Mouse (Mus musculus): ENCODE results near the gene Cdkn1c. TPM values are rescaled to one million over a fixed set of nuclear protein-coding genes. Genes with fewer than 3 reads are reported as not detected.

The Cdkn1c gene
- polyA plus RNA-seq, 1 experiment from 2014 or later, result 407 TPM

GRCm38 (mm10) chr7:143493616-143494126 is 32.8 kb upstream of the Cdkn1c start:
- Histone ChIP-seq H3K4me1 (peaks cover 6% of the 10 kb centered on the region), H3K36me3 (replicated peaks) (no peaks in the 10 kb centered on the region), H3K27ac (replicated peaks) (no peak overlapping the region), H3K27me3 (replicated peaks; ENCODE audit: low read depth, poor library complexity, severe bottlenecking) (peaks cover 53% of the 10 kb centered on the region), H3K4me3 (no peak overlapping the region), H3K9me3 (no peaks in the 10 kb centered on the region)
- no peak for DNase-seq (ENCODE audit: low spot score)
- WGBS, result 91% methylated on average over 6 of the region's 6 CpGs

GRCm38 (mm10) chr7:143489735-143490134 is 28.9 kb upstream of the Cdkn1c start:
- Histone ChIP-seq H3K36me3 (replicated peaks) (no peaks in the 10 kb centered on the region), H3K9me3 (no peaks in the 10 kb centered on the region), H3K27me3 (replicated peaks; ENCODE audit: low read depth, poor library complexity, severe bottlenecking) (peaks cover 33% of the 10 kb centered on the region), H3K27ac (replicated peaks) (no peak overlapping the region), H3K4me3 (no peak overlapping the region), H3K4me1 (peaks cover 6% of the 10 kb centered on the region)
- no peak for DNase-seq (ENCODE audit: low spot score)
- 80% methylated on average over 6 of the region's 6 CpGs for WGBS

GRCm38 (mm10) chr7:143482541-143482940 is 21.7 kb upstream of the Cdkn1c start:
- 11% methylated on average over 6 of the region's 6 CpGs for WGBS
- Histone ChIP-seq H3K4me3 (no peak overlapping the region), H3K9me3 (no peaks in the 10 kb centered on the region), H3K4me1 (peaks cover 9% of the 10 kb centered on the region), H3K27me3 (replicated peaks; ENCODE audit: low read depth, poor library complexity, severe bottlenecking) (peaks cover 33% of the 10 kb centered on the region), H3K36me3 (replicated peaks) (no peaks in the 10 kb centered on the region), H3K27ac (replicated peaks) (peak overlapping the region; percentile 58; the same call in 1 of the 2 replicates)
- peak; percentile 50 for DNase-seq (ENCODE audit: low spot score)

GRCm38 (mm10) chr7:143481806-143482387 is 21.0 kb upstream of the Cdkn1c start:
- no peaks in the 10 kb centered on the region for H3K36me3 ChIP-seq (replicated peaks)
- peaks cover 33% of the 10 kb centered on the region for H3K27me3 ChIP-seq (replicated peaks; ENCODE audit: low read depth, poor library complexity, severe bottlenecking)
- no peaks in the 10 kb centered on the region for H3K9me3 ChIP-seq
- no peak overlapping the region for H3K27ac ChIP-seq (replicated peaks)
- 59% methylated on average over 5 of the region's 5 CpGs for WGBS
- peaks cover 9% of the 10 kb centered on the region for H3K4me1 ChIP-seq
- no peak for DNase-seq (ENCODE audit: low spot score)
- no peak overlapping the region for H3K4me3 ChIP-seq

GRCm38 (mm10) chr7:143480498-143480897 is 19.6 kb upstream of the Cdkn1c start:
- Histone ChIP-seq H3K27me3 (replicated peaks; ENCODE audit: low read depth, poor library complexity, severe bottlenecking) (peaks cover 40% of the 10 kb centered on the region), H3K9me3 (no peaks in the 10 kb centered on the region), H3K36me3 (replicated peaks) (no peaks in the 10 kb centered on the region), H3K27ac (replicated peaks) (no peak overlapping the region), H3K4me1 (peaks cover 9% of the 10 kb centered on the region), H3K4me3 (no peak overlapping the region)
- DNase-seq (ENCODE audit: low spot score), result peak; percentile 65
- 34% methylated on average over 13 of the region's 13 CpGs for WGBS

- no peak overlapping the region for H3K4me3 ChIP-seq
- DNase-seq (ENCODE audit: low spot score), result no peak
- WGBS, result 87% methylated on average over 5 of the region's 5 CpGs
- H3K4me1 ChIP-seq, result peaks cover 14% of the 10 kb centered on the region
- H3K9me3 ChIP-seq, result no peaks in the 10 kb centered on the region
- H3K36me3 ChIP-seq (replicated peaks), result no peaks in the 10 kb centered on the region
- no peak overlapping the region for H3K27ac ChIP-seq (replicated peaks)
- peaks cover 36% of the 10 kb centered on the region for H3K27me3 ChIP-seq (replicated peaks; ENCODE audit: low read depth, poor library complexity, severe bottlenecking)
Measured at GRCm38 (mm10) chr7:143477800-143478199, 16.9 kb upstream of the Cdkn1c start.

GRCm38 (mm10) chr7:143476702-143477335 is 16.0 kb upstream of the Cdkn1c start:
- Histone ChIP-seq H3K36me3 (replicated peaks) (no peaks in the 10 kb centered on the region), H3K4me1 (peaks cover 6% of the 10 kb centered on the region; the same call in 1 of the 2 replicates), H3K4me3 (no peak overlapping the region), H3K27ac (replicated peaks) (no peak overlapping the region), H3K27me3 (replicated peaks; ENCODE audit: low read depth, poor library complexity, severe bottlenecking) (peaks cover 35% of the 10 kb centered on the region), H3K9me3 (no peaks in the 10 kb centered on the region)
- no peak for DNase-seq (ENCODE audit: low spot score)
- 87% methylated on average over 3 of the region's 3 CpGs for WGBS

- DNase-seq (ENCODE audit: low spot score), result no peak
- Histone ChIP-seq H3K36me3 (replicated peaks) (no peaks in the 10 kb centered on the region), H3K9me3 (no peaks in the 10 kb centered on the region), H3K27me3 (replicated peaks; ENCODE audit: low read depth, poor library complexity, severe bottlenecking) (peaks cover 35% of the 10 kb centered on the region), H3K4me1 (peaks cover 6% of the 10 kb centered on the region; the same call in 1 of the 2 replicates), H3K27ac (replicated peaks) (no peak overlapping the region), H3K4me3 (no peak overlapping the region)
- 75% methylated on average over 11 of the region's 11 CpGs for WGBS
Measured at GRCm38 (mm10) chr7:143475876-143476275, 15.0 kb upstream of the Cdkn1c start.

GRCm38 (mm10) chr7:143474811-143475210 is 14.0 kb upstream of the Cdkn1c start:
- 30% methylated on average over 10 of the region's 10 CpGs for WGBS
- peaks cover 27% of the 10 kb centered on the region for H3K27me3 ChIP-seq (replicated peaks; ENCODE audit: low read depth, poor library complexity, severe bottlenecking)

GRCm38 (mm10) chr7:143473347-143474101 is 12.7 kb upstream of the Cdkn1c start, which contains the start of gene Slc22a18:
Slc22a18 (plus strand) TSS chr7:143473736.
- WGBS, result 49% methylated on average over 4 of the region's 4 CpGs
- Histone ChIP-seq H3K4me1 (peaks cover 12% of the 10 kb centered on the region), H3K36me3 (replicated peaks) (no peaks in the 10 kb centered on the region), H3K4me3 (no peak within 1 kb of the TSS), H3K27me3 (replicated peaks; ENCODE audit: low read depth, poor library complexity, severe bottlenecking) (peaks cover 26% of the 10 kb centered on the region), H3K27ac (replicated peaks) (no peak within 1 kb of the TSS), H3K9me3 (no peaks in the 10 kb centered on the region)
- DNase-seq (ENCODE audit: low spot score), result no peak

More at GRCm38 (mm10) chr7:143474811-143475210, 14.0 kb upstream of the Cdkn1c start:
- DNase-seq (ENCODE audit: low spot score), result no peak
- Histone ChIP-seq H3K9me3 (no peaks in the 10 kb centered on the region), H3K4me3 (no peak overlapping the region), H3K4me1 (peaks cover 8% of the 10 kb centered on the region), H3K27ac (replicated peaks) (no peak overlapping the region), H3K36me3 (replicated peaks) (no peaks in the 10 kb centered on the region)

- no peak overlapping the region for H3K27ac ChIP-seq (replicated peaks)
- H3K4me1 ChIP-seq, result peaks cover 44% of the 10 kb centered on the region
- H3K4me3 ChIP-seq, result no peak overlapping the region
- peaks cover 3% of the 10 kb centered on the region for H3K9me3 ChIP-seq
- H3K27me3 ChIP-seq (replicated peaks; ENCODE audit: low read depth, poor library complexity, severe bottlenecking), result peaks cover 47% of the 10 kb centered on the region
- 29% methylated on average over 8 of the region's 8 CpGs for WGBS
- H3K36me3 ChIP-seq (replicated peaks), result no peaks in the 10 kb centered on the region
- DNase-seq (ENCODE audit: low spot score), result peak; percentile 85
Measured at GRCm38 (mm10) chr7:143469946-143470345, 9.1 kb upstream of the Cdkn1c start.

- Histone ChIP-seq H3K9me3 (peaks cover 18% of the 10 kb centered on the region), H3K4me1 (peaks cover 57% of the 10 kb centered on the region), H3K4me3 (no peak overlapping the region), H3K27me3 (replicated peaks; ENCODE audit: low read depth, poor library complexity, severe bottlenecking) (peaks cover 59% of the 10 kb centered on the region), H3K27ac (replicated peaks) (peak overlapping the region; percentile 51), H3K36me3 (replicated peaks) (no peaks in the 10 kb centered on the region)
- 13% methylated on average over 6 of the region's 6 CpGs for WGBS
- peak; percentile 66 for DNase-seq (ENCODE audit: low spot score)
Measured at GRCm38 (mm10) chr7:143467714-143468113, 6.9 kb upstream of the Cdkn1c start.
